Mouse (Mus musculus) lung, postnatal 0 days (tissue): Measurements from ENCODE around the gene Psd.

Source experiments
- CTCF ChIP-seq: IDR thresholded peaks from 2 replicates; pipeline ENCODE4 v1.5.1; 2016; ENCODE audit warnings: antibody characterized with exemption, mild to moderate bottlenecking
- EP300 ChIP-seq: IDR thresholded peaks from 2 replicates; pipeline ENCODE4 v1.6.1; 2016; ENCODE audit warnings: antibody characterized with exemption, mild to moderate bottlenecking, control low read depth

DNA sequence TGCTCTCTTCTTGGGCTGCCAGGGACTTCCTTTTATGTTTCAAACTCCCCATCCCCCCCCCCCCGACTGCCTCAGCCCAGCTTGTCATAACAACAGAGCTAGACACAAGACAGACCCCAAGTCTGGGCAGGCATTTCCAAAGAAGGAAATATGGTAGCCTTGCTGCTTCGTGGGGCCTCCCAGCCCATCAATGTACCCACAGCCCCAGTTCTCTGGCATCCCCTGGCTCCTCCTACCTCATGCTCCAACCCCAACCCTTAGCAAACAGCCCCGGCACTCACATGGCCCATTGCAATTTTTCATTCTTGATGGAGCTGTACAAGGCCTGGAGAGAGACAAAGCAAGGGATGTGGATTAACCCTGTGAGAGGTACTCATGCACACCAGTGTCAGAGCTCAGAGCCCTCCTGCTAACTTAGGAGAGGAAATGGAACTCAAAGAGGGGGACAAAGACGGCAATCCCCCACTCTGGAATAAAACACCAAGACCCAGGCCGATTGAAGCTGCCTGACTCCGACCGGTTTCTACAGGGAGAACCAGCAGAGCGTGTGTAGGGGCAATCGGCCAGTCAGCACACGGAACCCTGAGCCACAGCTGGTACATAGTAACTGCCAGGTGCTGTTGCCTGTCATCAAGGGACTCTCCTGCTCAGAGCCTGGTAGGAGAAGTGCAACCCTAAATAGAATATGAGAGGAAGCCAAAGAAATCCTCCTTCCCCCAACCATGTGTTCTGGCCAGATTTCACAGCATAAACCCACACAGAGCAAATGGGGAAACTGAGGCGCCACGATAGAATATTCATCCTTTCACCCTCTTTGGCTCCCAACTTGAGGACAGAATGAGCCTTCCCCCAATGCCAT lies 11.0 kb downstream of the Psd start:
- TF ChIP-seq EP300 (no peak), CTCF (no peak)
